Mouse (Mus musculus) forebrain, postnatal 0 days (tissue): ENCODE measurements around the gene Herc3. TPM values are rescaled to one million over a fixed set of nuclear protein-coding genes. Genes with fewer than 3 reads are reported as not detected.

Experiments
- ATAC-seq: fragments of 200-750 bp; cut with Nextera tagmentation; 2 replicates; pipeline ENCODE4 v1.8.0; 2017; ENCODE audit warnings: mild to moderate bottlenecking, moderate library complexity
- DNase-seq: peaks from one replicate; pipeline ENCODE4 v3.0.0-alpha.2; 2015
- H3K27ac ChIP-seq: fragments of 300-500 bp; sonication (generic); 2 replicates; pipeline ENCODE4 v1.5.1; 2014; ENCODE audit warnings: low read depth, mild to moderate bottlenecking, antibody characterized with exemption, low read length, moderate library complexity, mixed read lengths
- H3K27me3 ChIP-seq: fragments of 300-500 bp; sonication (generic); 2 replicates; pipeline ENCODE4 v1.6.1; 2014; ENCODE audit warnings: mild to moderate bottlenecking, low read length, mixed read lengths; ENCODE audit not compliant: insufficient read depth
- H3K36me3 ChIP-seq: fragments of 300-500 bp; sonication (generic); 2 replicates; pipeline ENCODE4 v1.6.1; 2014; ENCODE audit warnings: mild to moderate bottlenecking, moderate library complexity; ENCODE audit not compliant: insufficient read depth
- H3K4me1 ChIP-seq: fragments of 300-500 bp; sonication (generic); 2 replicates; pipeline ENCODE4 v1.6.1; 2014; ENCODE audit warnings: antibody characterized with exemption; ENCODE audit not compliant: insufficient read depth
- H3K4me2 ChIP-seq: fragments of 300-500 bp; sonication (generic); 2 replicates; pipeline ENCODE4 v1.6.1; 2014; ENCODE audit warnings: low read depth, mild to moderate bottlenecking, moderate library complexity
- H3K4me3 ChIP-seq: fragments of 300-500 bp; sonication (generic); 2 replicates; pipeline ENCODE4 v1.5.1; 2014; ENCODE audit warnings: low read depth, low read length, mixed read lengths
- H3K9ac ChIP-seq: fragments of 300-500 bp; sonication (generic); 2 replicates; pipeline ENCODE4 v1.6.1; 2014; ENCODE audit warnings: mild to moderate bottlenecking
- H3K9me3 ChIP-seq: fragments of 300-500 bp; sonication (generic); 2 replicates; pipeline ENCODE4 v1.6.1; 2016; ENCODE audit warnings: low read length
- CTCF ChIP-seq: sonication (generic); IDR thresholded peaks from 2 replicates; pipeline ENCODE4 v1.5.1; 2016; ENCODE audit warnings: antibody characterized with exemption, control low read depth, low read depth
- whole genome bisulfite sequencing: fragments of 180-500 bp; shearing (Covaris S2); extraction: QIAGEN DNeasy Blood & Tissue Kit; methylation state at CpG from one replicate; pipeline ENCODE4 v1.1.7; 2014; 5-methylcytosine and 5-hydroxymethylcytosine counted together
- polyA plus RNA-seq: library from polyadenylated mRNA; unstranded; fragments of >200 nt; fragmentation: Nextera tagmentation; extraction: Ambion mirVana; gene quantifications from 2 replicates; pipeline ENCODE4 v1.2.1, GENCODE M21; 2015
- total RNA-seq: library from RNA; depleted of rRNA; stranded (reverse); fragments of >200 nt; gene quantifications from 2 replicates; pipeline ENCODE4 v1.2.3, GENCODE M21; 2014

Herc3 gene
- total and polyA plus RNA-seq, 2 experiments from 2014 or later: 24.2 to 69.6 TPM

- 80% methylated on average over 3 of the region's 3 CpGs for WGBS
- Histone ChIP-seq H3K4me1 (no peaks in the 10 kb centered on the region), H3K9ac (no peak overlapping the region), H3K27me3 (no peaks in the 10 kb centered on the region), H3K4me3 (no peak overlapping the region), H3K27ac (no peak overlapping the region), H3K9me3 (no peaks in the 10 kb centered on the region), H3K4me2 (no peak overlapping the region), H3K36me3 (peaks cover under 1% of the 10 kb centered on the region)
- DNase-seq: no peak
- ATAC-seq: no peak
- no peak for TF ChIP-seq CTCF
Observed at GRCm38 (mm10) chr6:58913551-58913950, 82.3 kb downstream of the Herc3 start.

- 80% methylated on average over 5 of the region's 5 CpGs for WGBS
- ATAC-seq: no peak
- H3K27me3 ChIP-seq: no peaks in the 10 kb centered on the region
- H3K9me3 ChIP-seq: no peaks in the 10 kb centered on the region
- no peak overlapping the region for H3K27ac ChIP-seq
- TF ChIP-seq CTCF: no peak
- no peak overlapping the region for H3K9ac ChIP-seq
- H3K36me3 ChIP-seq: peaks cover 4% of the 10 kb centered on the region
- H3K4me3 ChIP-seq: no peak overlapping the region
- no peak for DNase-seq
- H3K4me1 ChIP-seq: no peaks in the 10 kb centered on the region
- H3K4me2 ChIP-seq: no peak overlapping the region
Observed at GRCm38 (mm10) chr6:58913971-58914370, 82.7 kb downstream of the Herc3 start.

- 89% methylated on average over 5 of the region's 5 CpGs for WGBS
- H3K4me1 ChIP-seq: no peaks in the 10 kb centered on the region
- no peak overlapping the region for H3K9ac ChIP-seq
- H3K36me3 ChIP-seq: peaks cover 4% of the 10 kb centered on the region
- H3K4me3 ChIP-seq: no peak overlapping the region
- TF ChIP-seq CTCF: no peak
- H3K4me2 ChIP-seq: no peak overlapping the region
- no peak overlapping the region for H3K27ac ChIP-seq
- ATAC-seq: no peak
- H3K27me3 ChIP-seq: no peaks in the 10 kb centered on the region
- no peak for DNase-seq
- H3K9me3 ChIP-seq: no peaks in the 10 kb centered on the region
Observed at GRCm38 (mm10) chr6:58916498-58916897, 85.2 kb downstream of the Herc3 start.

- ATAC-seq (no peak), DNase-seq (no peak)
- TF ChIP-seq CTCF: no peak
- Histone ChIP-seq H3K4me3 (no peak overlapping the region), H3K27ac (no peak overlapping the region), H3K4me2 (no peak overlapping the region), H3K27me3 (no peaks in the 10 kb centered on the region), H3K4me1 (no peaks in the 10 kb centered on the region), H3K36me3 (peaks cover 4% of the 10 kb centered on the region), H3K9me3 (no peaks in the 10 kb centered on the region), H3K9ac (no peak overlapping the region)
- 72% methylated on average over 6 of the region's 6 CpGs for WGBS
Observed at GRCm38 (mm10) chr6:58920735-58921134, 89.5 kb downstream of the Herc3 start.

- DNase-seq: no peak
- WGBS: 50% methylated on average over 3 of the region's 3 CpGs
- peak; percentile 23; the same call in 1 of the 2 replicates for TF ChIP-seq CTCF
Observed at GRCm38 (mm10) chr6:58921623-58922022, 90.4 kb downstream of the Herc3 start.

GRCm38 (mm10) chr6:58922511-58922910 lies 91.2 kb downstream of the Herc3 start:
- Histone ChIP-seq H3K4me2 (no peak overlapping the region), H3K9me3 (no peaks in the 10 kb centered on the region), H3K4me1 (no peaks in the 10 kb centered on the region), H3K36me3 (peaks cover 4% of the 10 kb centered on the region; the same call in 1 of the 2 replicates), H3K27ac (no peak overlapping the region), H3K27me3 (no peaks in the 10 kb centered on the region), H3K9ac (no peak overlapping the region), H3K4me3 (no peak overlapping the region)
- no peak for DNase-seq
- TF ChIP-seq CTCF: no peak
- WGBS: 86% methylated on average over 5 of the region's 5 CpGs
- ATAC-seq: no peak

More at GRCm38 (mm10) chr6:58921623-58922022, 90.4 kb downstream of the Herc3 start:
- Histone ChIP-seq H3K36me3 (peaks cover 4% of the 10 kb centered on the region), H3K4me3 (no peak overlapping the region), H3K4me2 (no peak overlapping the region), H3K27ac (no peak overlapping the region), H3K9me3 (no peaks in the 10 kb centered on the region), H3K4me1 (no peaks in the 10 kb centered on the region), H3K9ac (no peak overlapping the region), H3K27me3 (no peaks in the 10 kb centered on the region)
- ATAC-seq: peak; percentile 32; the same call in 1 of the 2 replicates

GRCm38 (mm10) chr6:58927881-58928280 lies 96.6 kb downstream of the Herc3 start:
- no peak overlapping the region for H3K4me3 ChIP-seq
- no peak for ATAC-seq
- no peaks in the 10 kb centered on the region for H3K36me3 ChIP-seq
- no peak for DNase-seq
- no peak overlapping the region for H3K4me2 ChIP-seq
- no peaks in the 10 kb centered on the region for H3K9me3 ChIP-seq
- H3K9ac ChIP-seq: no peak overlapping the region
- 58% methylated on average over 2 of the region's 2 CpGs for WGBS
- H3K27me3 ChIP-seq: no peaks in the 10 kb centered on the region
- no peak for TF ChIP-seq CTCF
- no peak overlapping the region for H3K27ac ChIP-seq
- 0 out of 2 replicates have a peak, but pooled peaks cover 5% of the 10 kb centered on the region for H3K4me1 ChIP-seq
